Mouse (Mus musculus): ENCODE measurements around the gene Meis1. TPM values are rescaled to one million over a fixed set of nuclear protein-coding genes. Genes with fewer than 3 reads are reported as not detected.

The Meis1 gene
- polyA plus RNA-seq, 1 experiment from 2014 or later, result 39.6 TPM

DNA sequence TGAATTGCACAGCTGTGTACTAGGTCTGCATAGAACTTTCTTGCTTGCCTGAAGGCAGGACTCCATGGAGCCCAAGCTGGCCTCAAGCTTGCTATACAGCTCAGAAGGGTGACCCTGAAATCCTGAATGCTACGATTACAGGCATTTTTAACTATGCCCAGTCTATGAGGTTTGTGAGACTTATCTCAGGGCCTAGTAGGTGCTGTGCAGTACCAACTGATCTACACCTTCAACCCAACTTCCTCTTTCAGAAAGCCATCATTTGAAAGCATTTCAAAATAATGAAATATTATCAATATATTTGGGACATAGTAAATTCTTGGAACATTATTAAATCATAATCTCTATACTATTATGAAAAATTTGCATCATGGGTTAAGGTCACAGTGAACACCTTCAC lies 130.1 kb downstream of the Meis1 start:
- Histone ChIP-seq H3K4me3 (ENCODE audit: low read depth, low read length) (no peak overlapping the region), H3K4me1 (ENCODE audit: insufficient read depth, low read depth, low read length) (no peaks in the 10 kb centered on the region; the same call in 1 of the 2 replicates), H3K4me2 (replicated peaks; ENCODE audit: low read depth, low read length) (no peak overlapping the region), H3K27ac (ENCODE audit: low read length) (no peak overlapping the region), H3K36me3 (ENCODE audit: insufficient read depth, low read length) (no peaks in the 10 kb centered on the region), H3K27me3 (replicated peaks; ENCODE audit: insufficient read depth, low read length) (no peaks in the 10 kb centered on the region), H3K9me3 (ENCODE audit: low read length) (no peaks in the 10 kb centered on the region), H3K9ac (replicated peaks; ENCODE audit: low read depth) (no peak overlapping the region)
- WGBS, result 63% methylated on average over 1 of the region's 1 CpGs
- DNase-seq (ENCODE audit: low spot score) (no peak), ATAC-seq (no peak)
- TF ChIP-seq EP300 (IDR thresholded peaks at IDR 0.05) (no peak), CTCF (IDR thresholded peaks at IDR 0.05) (no peak)

DNA sequence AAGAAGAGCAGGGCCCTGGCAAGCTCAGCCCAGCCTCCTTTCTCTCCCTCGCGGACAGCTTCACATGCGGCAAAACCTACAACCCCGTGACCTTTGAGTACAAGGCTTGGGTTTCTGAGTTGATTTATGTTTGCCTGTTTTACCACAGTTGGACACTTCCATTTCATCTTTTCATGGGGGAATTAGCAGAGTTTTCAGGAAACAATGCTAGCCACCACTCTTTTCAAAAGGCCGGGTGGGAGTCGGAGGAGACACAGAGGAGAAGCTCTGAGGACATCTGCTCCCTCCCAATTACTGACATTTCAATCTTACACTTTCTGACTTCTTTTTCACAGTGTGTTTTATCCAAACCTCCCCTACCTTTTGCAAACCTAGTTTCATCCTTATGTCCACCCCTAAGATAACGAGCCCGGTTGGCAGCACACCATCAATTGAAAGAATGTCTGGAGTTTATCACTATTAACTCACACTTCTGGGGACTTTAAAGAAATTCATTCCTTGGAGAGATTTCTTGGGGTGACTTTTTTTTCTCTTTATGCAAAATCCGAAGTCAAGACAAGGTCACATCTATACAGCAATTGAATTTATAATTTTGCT lies 133.0 kb downstream of the Meis1 start:
- no peaks in the 10 kb centered on the region for H3K9me3 ChIP-seq (ENCODE audit: low read length)
- no peak for DNase-seq (ENCODE audit: low spot score)
- no peak for TF ChIP-seq CTCF (IDR thresholded peaks at IDR 0.05)

DNA sequence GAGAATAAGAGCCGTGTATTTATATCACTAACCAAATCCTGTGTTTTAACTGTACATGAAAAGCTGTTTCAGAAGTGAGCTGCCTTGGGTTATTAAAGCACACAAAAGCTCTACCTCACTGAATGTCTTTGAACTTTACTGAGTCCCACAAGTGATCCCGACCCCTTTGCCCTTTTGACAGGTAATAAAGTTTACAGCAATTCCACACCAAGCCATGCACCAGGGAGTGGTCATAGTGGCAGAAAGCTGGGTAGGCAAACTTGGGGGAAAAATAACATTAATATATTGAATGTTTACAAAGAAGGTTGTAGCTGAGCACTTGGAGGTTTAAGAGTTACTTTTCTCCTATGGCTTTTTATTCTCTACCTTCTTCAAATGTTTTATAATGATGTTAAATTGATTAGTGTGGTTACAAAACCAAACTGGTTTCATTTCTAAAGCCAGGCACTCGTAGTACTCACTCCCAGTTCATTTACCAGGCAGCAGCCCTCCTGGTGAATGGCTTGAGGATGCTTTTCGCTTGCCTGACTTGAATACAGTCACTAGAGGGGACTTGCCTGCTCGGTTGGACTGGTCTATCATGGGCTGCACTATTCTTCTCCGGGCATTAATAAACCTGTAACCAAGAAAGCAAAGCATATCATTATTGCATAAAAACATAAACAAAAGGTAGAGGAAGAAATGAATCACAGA lies 133.6 kb downstream of the Meis1 start:
- no peaks in the 10 kb centered on the region for H3K9me3 ChIP-seq (ENCODE audit: low read length)
- H3K4me1 ChIP-seq (ENCODE audit: insufficient read depth, low read depth, low read length), result no peaks in the 10 kb centered on the region
- no peaks in the 10 kb centered on the region for H3K27me3 ChIP-seq (replicated peaks; ENCODE audit: insufficient read depth, low read length)
- H3K27ac ChIP-seq (ENCODE audit: low read length), result no peak overlapping the region
- no peak overlapping the region for H3K9ac ChIP-seq (replicated peaks; ENCODE audit: low read depth)
- no peak overlapping the region for H3K4me2 ChIP-seq (replicated peaks; ENCODE audit: low read depth, low read length)
- DNase-seq (ENCODE audit: low spot score), result no peak
- no peak for TF ChIP-seq CTCF (IDR thresholded peaks at IDR 0.05)
- no peak for TF ChIP-seq EP300 (IDR thresholded peaks at IDR 0.05)
- H3K36me3 ChIP-seq (ENCODE audit: insufficient read depth, low read length), result no peaks in the 10 kb centered on the region
- no peak overlapping the region for H3K4me3 ChIP-seq (ENCODE audit: low read depth, low read length)
- 50% methylated on average over 6 of the region's 6 CpGs for WGBS
- no peak for ATAC-seq

More for the DNA sequence above, 133.0 kb downstream of the Meis1 start:
- no peak overlapping the region for H3K4me2 ChIP-seq (replicated peaks; ENCODE audit: low read depth, low read length)
- H3K36me3 ChIP-seq (ENCODE audit: insufficient read depth, low read length), result no peaks in the 10 kb centered on the region
- H3K4me1 ChIP-seq (ENCODE audit: insufficient read depth, low read depth, low read length), result no peaks in the 10 kb centered on the region
- no peak overlapping the region for H3K4me3 ChIP-seq (ENCODE audit: low read depth, low read length)
- 34% methylated on average over 9 of the region's 9 CpGs for whole genome bisulfite sequencing
- H3K27me3 ChIP-seq (replicated peaks; ENCODE audit: insufficient read depth, low read length), result no peaks in the 10 kb centered on the region
- no peak overlapping the region for H3K9ac ChIP-seq (replicated peaks; ENCODE audit: low read depth)
- ATAC-seq, result no peak
- no peak overlapping the region for H3K27ac ChIP-seq (ENCODE audit: low read length)

DNA sequence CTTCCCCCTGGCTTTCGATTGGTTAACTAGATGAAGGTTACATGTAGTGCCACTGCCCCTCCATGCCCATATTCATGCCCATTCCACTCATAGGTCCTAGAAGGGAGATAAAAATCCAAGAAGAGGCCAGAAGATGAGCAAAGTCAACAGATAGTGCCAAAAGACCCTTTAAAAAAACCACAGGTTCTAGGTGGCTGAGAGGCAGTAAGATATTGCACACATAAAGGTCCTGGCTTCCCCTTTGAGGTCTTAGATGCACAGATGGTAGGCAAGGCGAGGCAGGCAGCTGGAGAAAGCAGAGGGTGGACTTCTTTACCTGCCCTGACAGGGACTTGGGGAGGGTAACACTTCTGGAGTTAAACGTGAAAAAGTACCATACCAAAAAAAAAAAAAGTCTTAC lies 134.8 kb downstream of the Meis1 start:
- DNase-seq (ENCODE audit: low spot score), result no peak
- Histone ChIP-seq H3K4me1 (ENCODE audit: insufficient read depth, low read depth, low read length) (no peaks in the 10 kb centered on the region), H3K9me3 (ENCODE audit: low read length) (no peaks in the 10 kb centered on the region), H3K27me3 (replicated peaks; ENCODE audit: insufficient read depth, low read length) (no peaks in the 10 kb centered on the region), H3K36me3 (ENCODE audit: insufficient read depth, low read length) (no peaks in the 10 kb centered on the region), H3K9ac (replicated peaks; ENCODE audit: low read depth) (no peak overlapping the region), H3K27ac (ENCODE audit: low read length) (no peak overlapping the region), H3K4me3 (ENCODE audit: low read depth, low read length) (no peak overlapping the region), H3K4me2 (replicated peaks; ENCODE audit: low read depth, low read length) (no peak overlapping the region)
- WGBS, result 61% methylated on average over 3 of the region's 3 CpGs
- TF ChIP-seq EP300 (IDR thresholded peaks at IDR 0.05), result no peak
- no peak for TF ChIP-seq CTCF (IDR thresholded peaks at IDR 0.05)
- no peak for ATAC-seq

DNA sequence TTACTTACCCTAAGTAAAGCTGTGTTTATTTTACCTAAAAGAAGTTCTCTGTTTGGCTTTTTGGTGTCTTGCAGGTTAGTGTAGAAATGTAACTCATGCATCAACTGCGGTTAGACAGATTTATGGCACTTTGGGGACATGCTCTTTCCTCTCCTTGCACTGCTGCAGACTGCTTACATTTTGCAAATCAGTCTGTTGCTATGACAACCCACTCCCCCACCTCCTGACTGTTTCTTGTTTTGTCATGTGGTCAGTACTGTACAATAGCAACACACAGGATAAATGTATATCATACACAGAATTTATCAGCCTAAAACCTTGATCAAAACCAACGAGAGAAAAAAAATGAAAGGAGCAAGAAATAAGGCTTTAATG lies 135.3 kb downstream of the Meis1 start:
- WGBS, result 22% methylated on average over 2 of the region's 2 CpGs
- Histone ChIP-seq H3K9me3 (ENCODE audit: low read length) (no peaks in the 10 kb centered on the region), H3K27ac (ENCODE audit: low read length) (no peak overlapping the region), H3K9ac (replicated peaks; ENCODE audit: low read depth) (no peak overlapping the region), H3K36me3 (ENCODE audit: insufficient read depth, low read length) (no peaks in the 10 kb centered on the region), H3K4me1 (ENCODE audit: insufficient read depth, low read depth, low read length) (no peaks in the 10 kb centered on the region), H3K4me2 (replicated peaks; ENCODE audit: low read depth, low read length) (no peak overlapping the region), H3K27me3 (replicated peaks; ENCODE audit: insufficient read depth, low read length) (no peaks in the 10 kb centered on the region), H3K4me3 (ENCODE audit: low read depth, low read length) (no peak overlapping the region)
- DNase-seq (ENCODE audit: low spot score) (no peak), ATAC-seq (no peak)
- TF ChIP-seq CTCF (IDR thresholded peaks at IDR 0.05), result no peak
- TF ChIP-seq EP300 (IDR thresholded peaks at IDR 0.05), result no peak

DNA sequence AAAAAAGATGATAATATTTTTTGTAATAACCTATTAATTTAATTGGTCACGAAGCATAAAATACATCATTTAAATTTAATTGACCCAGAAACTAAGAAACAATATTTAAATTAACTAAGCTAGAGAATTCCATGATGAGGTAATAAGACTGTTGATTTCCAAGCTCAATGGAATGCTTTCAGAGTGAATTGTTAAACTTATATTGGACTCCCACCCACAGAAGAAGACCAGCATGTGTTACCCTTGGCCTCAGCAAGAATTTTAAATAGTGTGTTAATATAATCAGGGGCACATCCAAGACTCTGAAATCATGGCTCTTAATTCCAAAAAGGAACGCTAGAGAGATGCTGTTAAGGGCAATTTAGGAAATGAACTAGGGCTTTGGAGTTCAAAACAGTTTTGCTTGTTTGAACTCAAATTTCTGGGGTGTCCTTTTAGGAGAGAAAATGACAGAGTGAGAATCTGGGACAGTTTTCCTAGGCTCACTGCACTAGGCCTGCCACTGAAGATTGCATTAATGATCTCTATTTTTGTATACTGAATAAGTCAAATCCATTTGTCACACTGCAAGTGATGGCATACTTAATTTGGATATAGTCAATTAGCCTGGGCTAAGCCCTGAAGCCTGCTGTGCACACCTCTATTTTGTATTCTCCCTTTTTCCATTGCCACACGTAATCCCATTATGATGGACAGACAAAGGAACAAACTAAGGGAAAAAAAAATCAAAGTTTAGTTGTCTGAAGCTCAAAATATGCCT lies 135.9 kb downstream of the Meis1 start:
- no peak for TF ChIP-seq EP300 (IDR thresholded peaks at IDR 0.05)
- no peak for TF ChIP-seq CTCF (IDR thresholded peaks at IDR 0.05)
- ATAC-seq (no peak), DNase-seq (ENCODE audit: low spot score) (no peak)
- Histone ChIP-seq H3K4me2 (replicated peaks; ENCODE audit: low read depth, low read length) (no peak overlapping the region), H3K9ac (replicated peaks; ENCODE audit: low read depth) (no peak overlapping the region), H3K4me3 (ENCODE audit: low read depth, low read length) (no peak overlapping the region), H3K9me3 (ENCODE audit: low read length) (no peaks in the 10 kb centered on the region), H3K27me3 (replicated peaks; ENCODE audit: insufficient read depth, low read length) (no peaks in the 10 kb centered on the region), H3K4me1 (ENCODE audit: insufficient read depth, low read depth, low read length) (no peaks in the 10 kb centered on the region), H3K27ac (ENCODE audit: low read length) (no peak overlapping the region), H3K36me3 (ENCODE audit: insufficient read depth, low read length) (no peaks in the 10 kb centered on the region)
- WGBS, result 83% methylated on average over 3 of the region's 3 CpGs

All from lung, postnatal 0 days (tissue).